Mouse (Mus musculus): ENCODE data around the gene Calm2.

GRCm38 (mm10) chr17:87478569-87478968, 31.8 kb upstream of the Calm2 start:
- no peak for TF ChIP-seq CTCF (IDR thresholded peaks at IDR 0.05; ENCODE audit: low read depth, low read length)
- no peak for TF ChIP-seq TAL1 (conservative IDR thresholded peaks at IDR 0.05; ENCODE audit: low read depth, low read length)
- no peak for TF ChIP-seq GATA1 (IDR thresholded peaks at IDR 0.05; ENCODE audit: borderline replicate concordance, low read length)
